Mouse (Mus musculus): ENCODE results near the gene Amt. TPM values are rescaled to one million over a fixed set of nuclear protein-coding genes. Genes with fewer than 3 reads are reported as not detected.
"Not testable (repeated sequence)": the region's sequence is repeated elsewhere in the genome, so short reads cannot be mapped to it uniquely, and the experiment has no call there.

Gene Amt
- polyA plus RNA-seq, 1 experiment from 2014 or later = 35.9 TPM

DNA sequence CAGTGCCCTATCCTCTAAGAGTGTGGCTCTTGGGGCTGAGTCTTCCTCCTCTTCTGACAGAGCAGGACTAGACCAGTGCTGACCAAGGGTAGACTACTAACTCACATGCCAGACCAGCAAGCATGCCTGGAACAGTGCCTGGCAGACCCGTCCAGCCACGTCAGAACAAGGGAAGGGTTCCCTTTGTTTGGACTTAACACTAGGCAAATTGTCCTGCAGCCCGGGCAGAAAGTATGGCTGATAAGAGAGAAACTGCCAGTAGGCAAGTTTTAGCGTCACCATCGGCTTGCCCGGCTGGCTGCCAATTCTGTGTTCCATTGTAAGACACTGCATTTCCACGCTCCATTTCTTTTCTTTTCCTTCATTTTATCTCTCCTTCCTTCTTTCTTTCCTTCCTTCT lies 29.0 kb upstream of the Amt start:
- H3K27me3 ChIP-seq = no peaks in the 10 kb centered on the region
- no peak overlapping the region for H3K4me3 ChIP-seq (replicated peaks)
- H3K9ac ChIP-seq = no peak overlapping the region
- WGBS = 79% methylated on average over 7 of the region's 7 CpGs
- H3K4me2 ChIP-seq = no peak overlapping the region
- H3K36me3 ChIP-seq = no peaks in the 10 kb centered on the region
- H3K9me3 ChIP-seq (replicated peaks) = no peaks in the 10 kb centered on the region
- peaks cover 27% of the 10 kb centered on the region for H3K4me1 ChIP-seq
- H3K27ac ChIP-seq = no peak overlapping the region
- no peak for ATAC-seq (replicated peaks; ENCODE audit: low FRiP score)

DNA sequence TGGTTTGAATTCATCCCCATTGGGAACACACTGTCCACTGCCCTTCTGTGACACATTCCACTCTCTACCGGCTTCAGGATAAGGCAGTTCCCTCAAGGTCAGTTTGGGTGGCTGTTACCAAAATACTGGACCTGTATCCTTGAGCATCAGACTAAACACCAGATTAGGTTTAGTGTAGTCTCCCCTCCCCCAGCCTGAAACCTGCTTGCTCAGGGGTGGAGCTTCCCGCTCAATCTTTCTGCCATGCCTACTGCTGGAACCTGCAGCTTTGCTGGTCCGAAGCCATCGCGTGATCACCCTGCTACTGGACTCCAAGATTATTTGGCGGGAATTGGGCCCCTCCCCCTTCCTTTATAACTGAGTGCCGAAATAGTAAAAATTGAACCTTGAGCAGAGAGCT lies 28.0 kb upstream of the Amt start:
- not testable (repeated sequence) for ATAC-seq (replicated peaks; ENCODE audit: low FRiP score); H3K4me3 ChIP-seq (replicated peaks); H3K27me3 ChIP-seq; H3K9me3 ChIP-seq (replicated peaks); H3K4me2 ChIP-seq; H3K27ac ChIP-seq; H3K36me3 ChIP-seq; H3K9ac ChIP-seq
- H3K4me1 ChIP-seq = peaks cover 29% of the 10 kb centered on the region
- WGBS = 74% methylated on average over 7 of the region's 7 CpGs

DNA sequence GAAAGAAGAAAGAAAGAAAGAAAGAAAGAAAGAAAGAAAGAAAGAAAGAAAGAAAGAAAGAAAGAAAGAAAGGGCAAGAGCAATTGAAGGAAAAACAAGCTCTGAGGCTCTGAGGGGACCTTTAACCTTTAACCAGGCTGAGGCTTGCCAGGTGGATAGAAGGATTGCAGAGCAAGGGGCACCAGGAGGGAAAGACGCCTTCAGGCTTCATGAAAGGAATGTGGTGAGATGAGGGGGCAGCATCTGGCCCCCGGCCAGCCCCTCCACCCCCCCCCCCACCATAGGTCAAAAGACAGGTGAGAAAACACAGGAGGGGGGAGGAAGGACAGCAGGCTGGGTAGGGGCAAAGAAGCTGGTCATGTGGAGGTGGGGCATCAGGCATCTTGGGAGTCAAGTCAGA lies 24.7 kb upstream of the Amt start:
- 16% methylated on average over 2 of the region's 2 CpGs for WGBS
- H3K27ac ChIP-seq = peak overlapping the region; percentile 45

DNA sequence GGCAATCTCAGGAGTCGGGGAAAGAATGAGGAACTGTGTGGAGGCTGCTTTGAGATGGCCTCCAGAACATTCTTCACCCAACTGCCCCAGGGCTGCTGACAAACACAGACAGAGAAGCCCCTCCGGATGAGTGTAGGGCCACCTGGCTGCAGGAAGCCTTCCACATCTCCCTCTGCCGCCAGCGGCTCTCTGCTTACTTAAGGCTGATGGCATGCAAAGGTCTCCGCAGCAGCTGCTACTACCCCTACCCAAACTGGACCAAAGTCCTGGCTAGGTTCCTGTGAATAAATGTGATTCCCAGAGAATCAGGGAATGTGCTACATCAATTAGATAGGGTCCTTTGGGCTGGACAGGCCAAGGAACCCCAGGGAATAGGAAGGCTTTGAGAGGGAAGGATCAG lies 24.0 kb upstream of the Amt start:
- Histone ChIP-seq H3K4me2 (no peak overlapping the region), H3K4me1 (peaks cover 21% of the 10 kb centered on the region), H3K27ac (peak overlapping the region; percentile 45), H3K9me3 (replicated peaks) (no peaks in the 10 kb centered on the region), H3K36me3 (no peaks in the 10 kb centered on the region), H3K4me3 (replicated peaks) (no peak overlapping the region), H3K27me3 (no peaks in the 10 kb centered on the region), H3K9ac (no peak overlapping the region)
- 68% methylated on average over 5 of the region's 5 CpGs for WGBS
- ATAC-seq (replicated peaks; ENCODE audit: low FRiP score) = 0 out of 2 replicates have a peak, but pooled peaks have one; percentile 6

More for the DNA sequence above, 24.7 kb upstream of the Amt start:
- H3K9me3 ChIP-seq (replicated peaks) = no peaks in the 10 kb centered on the region
- H3K4me2 ChIP-seq = no peak overlapping the region
- no peaks in the 10 kb centered on the region for H3K36me3 ChIP-seq
- no peaks in the 10 kb centered on the region for H3K27me3 ChIP-seq
- H3K4me3 ChIP-seq (replicated peaks) = no peak overlapping the region
- H3K9ac ChIP-seq = no peak overlapping the region
- no peak for ATAC-seq (replicated peaks; ENCODE audit: low FRiP score)
- peaks cover 21% of the 10 kb centered on the region for H3K4me1 ChIP-seq

DNA sequence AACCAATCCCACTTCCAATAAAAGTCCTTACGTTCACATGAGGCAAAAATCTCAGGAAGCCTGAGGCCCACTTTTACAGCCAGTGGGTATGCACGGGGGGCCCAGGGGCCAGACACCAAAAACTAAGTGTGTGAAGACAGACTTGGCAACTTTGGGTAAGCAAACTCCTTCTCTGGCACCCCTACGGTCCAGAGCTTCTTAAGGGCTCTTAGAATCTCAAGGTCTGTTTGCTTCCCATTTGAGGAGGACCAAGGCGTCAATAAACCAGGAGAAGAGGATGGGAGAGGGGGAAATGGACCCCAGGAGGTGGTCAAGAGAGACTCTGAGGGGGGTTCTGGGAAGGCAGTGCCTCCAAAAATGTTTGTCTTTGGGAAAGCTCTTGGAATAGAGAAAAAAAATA lies 23.2 kb upstream of the Amt start:
- 77% methylated on average over 4 of the region's 4 CpGs for WGBS
- no peak for ATAC-seq (replicated peaks; ENCODE audit: low FRiP score)

DNA sequence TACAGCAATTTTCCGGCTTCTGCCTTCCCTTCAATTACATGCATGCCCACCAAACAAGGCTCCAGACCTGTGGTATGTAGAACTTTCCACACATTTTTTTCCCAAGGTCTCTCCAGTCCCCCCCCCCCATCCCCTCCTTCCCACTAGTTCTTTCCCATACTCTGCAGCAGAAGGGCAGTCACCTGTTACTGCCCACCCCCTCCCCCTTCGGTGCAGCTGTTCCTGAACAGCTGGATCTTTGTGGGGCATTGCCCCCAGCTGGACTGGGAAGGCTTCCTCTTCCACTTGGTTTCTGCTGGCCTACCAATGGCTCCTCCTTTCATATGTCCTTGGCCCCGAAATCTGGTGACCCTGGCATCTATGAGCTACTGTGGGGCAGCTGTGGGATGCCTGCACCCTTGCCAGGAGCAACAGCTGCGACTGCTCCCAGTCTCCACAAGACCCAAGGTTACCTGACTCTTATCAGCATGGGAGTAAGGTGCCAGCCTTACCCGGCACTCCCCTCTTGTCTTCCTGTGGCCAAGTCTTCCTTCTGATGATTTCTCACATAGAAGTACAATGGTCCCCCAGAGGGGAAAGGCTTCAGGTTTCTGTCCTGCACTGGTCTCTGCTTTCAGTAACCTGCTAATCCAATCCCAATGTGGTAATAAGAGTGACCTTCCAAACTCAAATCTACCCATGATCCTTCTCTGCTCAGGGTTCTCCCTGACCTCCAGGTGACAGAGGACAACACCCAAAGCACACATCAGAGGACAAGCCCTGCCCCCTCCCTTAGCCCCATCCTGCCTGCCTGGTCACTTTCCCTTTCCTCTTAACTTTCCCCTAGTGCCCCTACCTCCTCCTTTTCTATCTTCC lies 21.9 kb upstream of the Amt start:
- peaks cover 21% of the 10 kb centered on the region for H3K4me1 ChIP-seq
- H3K27ac ChIP-seq = peak overlapping the region; percentile 13; the same call in 1 of the 2 replicates
- no peaks in the 10 kb centered on the region for H3K27me3 ChIP-seq
- WGBS = 70% methylated on average over 5 of the region's 5 CpGs
- no peak for ATAC-seq (replicated peaks; ENCODE audit: low FRiP score)
- no peak overlapping the region for H3K9ac ChIP-seq
- no peak overlapping the region for H3K4me2 ChIP-seq
- H3K9me3 ChIP-seq (replicated peaks) = no peaks in the 10 kb centered on the region
- H3K36me3 ChIP-seq = no peaks in the 10 kb centered on the region
- H3K4me3 ChIP-seq (replicated peaks) = no peak overlapping the region

More for the DNA sequence above, 23.2 kb upstream of the Amt start:
- no peaks in the 10 kb centered on the region for H3K36me3 ChIP-seq
- no peak overlapping the region for H3K4me3 ChIP-seq (replicated peaks)
- H3K9me3 ChIP-seq (replicated peaks) = no peaks in the 10 kb centered on the region
- no peaks in the 10 kb centered on the region for H3K27me3 ChIP-seq
- no peak overlapping the region for H3K27ac ChIP-seq
- H3K9ac ChIP-seq = no peak overlapping the region
- peaks cover 21% of the 10 kb centered on the region for H3K4me1 ChIP-seq
- H3K4me2 ChIP-seq = no peak overlapping the region

DNA sequence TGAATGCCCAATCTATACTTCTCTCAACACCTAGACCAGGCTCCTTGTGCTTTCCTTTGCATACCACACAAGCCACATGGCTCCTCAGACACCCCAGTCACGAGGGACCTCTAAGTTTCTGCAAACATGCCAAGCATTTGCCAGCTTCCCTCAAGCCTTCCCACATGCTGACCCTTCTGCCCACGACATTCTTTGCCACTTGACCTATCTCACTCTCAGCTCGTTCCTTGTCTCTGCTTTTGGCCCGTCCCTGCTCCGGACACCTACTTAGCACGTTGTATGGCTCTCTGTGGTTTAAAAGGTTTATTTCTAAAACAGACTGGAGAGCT lies 21.4 kb upstream of the Amt start:
- Histone ChIP-seq H3K27me3 (no peaks in the 10 kb centered on the region), H3K9me3 (replicated peaks) (no peaks in the 10 kb centered on the region), H3K4me2 (no peak overlapping the region), H3K27ac (no peak overlapping the region), H3K9ac (no peak overlapping the region), H3K4me3 (replicated peaks) (no peak overlapping the region), H3K36me3 (no peaks in the 10 kb centered on the region), H3K4me1 (peaks cover 24% of the 10 kb centered on the region)
- no peak for ATAC-seq (replicated peaks; ENCODE audit: low FRiP score)
- 53% methylated on average over 6 of the region's 6 CpGs for WGBS

DNA sequence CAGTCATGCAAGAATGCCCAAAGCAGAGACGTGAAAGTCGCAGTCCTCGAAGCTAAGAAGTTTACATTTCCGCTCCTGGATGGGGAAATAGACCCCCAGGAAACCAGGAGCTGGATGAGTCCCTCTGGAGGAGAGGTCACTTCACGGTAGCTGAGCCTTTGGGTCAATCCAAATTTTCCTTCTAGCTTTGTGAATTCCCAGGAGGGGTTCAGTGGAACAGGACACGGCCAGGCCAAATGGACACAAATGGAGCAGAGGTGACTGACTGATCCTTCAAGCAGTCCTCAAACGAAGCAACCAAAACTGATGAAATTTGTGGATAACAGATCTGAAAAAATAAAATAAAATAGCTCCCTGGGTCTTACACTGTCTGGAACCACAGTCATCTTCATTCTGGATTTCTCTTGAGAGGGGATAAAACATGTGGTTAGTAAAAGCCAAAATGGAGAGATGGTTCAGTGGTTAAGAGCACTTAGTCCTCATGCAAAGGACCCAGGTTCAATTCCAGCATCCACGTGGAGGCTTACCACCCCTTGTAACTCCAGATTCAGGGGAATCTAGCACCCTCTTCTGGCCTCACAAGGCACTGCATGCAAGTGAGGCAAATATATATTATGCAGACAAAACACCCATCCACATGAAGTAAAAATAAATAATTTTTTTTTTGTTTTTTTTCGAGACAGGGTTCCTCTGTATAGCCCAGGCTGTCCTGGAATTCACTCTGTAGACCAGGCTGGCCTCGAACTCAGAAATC lies 17.8 kb upstream of the Amt start:
- H3K27me3 ChIP-seq = no peaks in the 10 kb centered on the region
- H3K9ac ChIP-seq = no peak overlapping the region
- no peak overlapping the region for H3K4me3 ChIP-seq (replicated peaks)
- no peak overlapping the region for H3K27ac ChIP-seq
- 60% methylated on average over 10 of the region's 10 CpGs for WGBS
- H3K9me3 ChIP-seq (replicated peaks) = no peaks in the 10 kb centered on the region
- H3K4me1 ChIP-seq = peaks cover 15% of the 10 kb centered on the region
- H3K4me2 ChIP-seq = no peak overlapping the region
- no peak for ATAC-seq (replicated peaks; ENCODE audit: low FRiP score)
- H3K36me3 ChIP-seq = no peaks in the 10 kb centered on the region

DNA sequence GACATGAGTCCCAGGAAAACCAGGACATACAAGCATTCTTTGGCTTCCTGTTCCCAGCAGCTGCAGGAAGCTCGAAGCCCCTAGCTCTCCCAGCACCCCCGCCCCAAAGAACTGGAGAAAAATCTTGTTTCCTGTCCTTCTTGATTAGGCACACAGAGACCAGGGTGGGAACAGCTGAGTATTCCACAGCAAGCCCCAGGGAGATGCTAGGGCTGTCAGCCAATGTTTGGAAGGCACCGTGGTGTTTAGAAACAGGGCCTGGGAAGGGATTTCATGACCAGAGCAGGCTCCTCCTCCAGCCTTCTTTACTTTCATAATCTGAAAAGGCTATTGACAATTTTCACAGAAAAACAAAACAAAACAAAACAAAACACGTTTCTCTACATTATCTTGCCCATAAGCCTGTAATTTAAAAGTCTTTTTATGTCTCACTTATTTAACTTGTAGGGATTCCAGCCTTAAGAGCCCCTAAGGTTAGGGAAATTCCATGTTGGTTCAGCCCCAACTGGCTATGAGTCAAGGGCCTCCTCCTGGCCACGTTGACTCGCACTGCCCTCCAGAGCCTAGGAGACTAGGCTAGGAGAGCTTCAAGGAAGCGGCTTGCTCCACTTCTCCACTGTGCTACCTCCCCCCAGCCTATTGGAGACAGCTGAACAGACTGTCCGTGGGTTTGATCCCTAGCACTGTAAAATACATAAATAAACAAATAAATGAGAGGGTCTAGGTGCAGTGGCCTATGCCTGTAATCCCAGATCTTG lies 16.4 kb upstream of the Amt start:
- Histone ChIP-seq H3K27me3 (no peaks in the 10 kb centered on the region), H3K4me3 (replicated peaks) (no peak overlapping the region), H3K4me1 (peaks cover 10% of the 10 kb centered on the region; the same call in 1 of the 2 replicates), H3K9me3 (replicated peaks) (no peaks in the 10 kb centered on the region), H3K4me2 (0 out of 2 replicates have a peak overlapping the region, but pooled peaks have one; percentile 9), H3K27ac (peak overlapping the region; percentile 77), H3K36me3 (no peaks in the 10 kb centered on the region), H3K9ac (no peak overlapping the region)
- 35% methylated on average over 8 of the region's 8 CpGs for WGBS
- ATAC-seq (replicated peaks; ENCODE audit: low FRiP score) = peak; percentile 71; the same call in 1 of the 2 replicates

DNA sequence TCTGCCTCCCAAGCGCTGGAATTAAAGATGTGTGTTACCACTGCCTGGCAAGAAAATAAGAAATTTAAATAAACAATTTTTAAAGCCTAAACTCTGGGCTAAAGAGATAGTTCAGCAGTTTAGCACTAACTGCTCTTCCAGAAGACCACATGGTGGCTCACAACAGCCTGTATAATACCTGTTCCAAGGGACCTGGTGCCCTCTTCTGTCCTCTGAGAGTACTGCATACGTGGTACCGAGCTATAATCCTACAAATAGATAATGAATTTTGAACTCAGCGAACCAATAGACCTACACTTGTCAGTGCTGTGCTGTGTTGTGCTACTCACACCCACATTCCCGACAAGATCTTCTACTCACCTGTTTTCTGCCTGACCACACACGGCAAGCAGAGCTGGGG lies 12.2 kb upstream of the Amt start:
- H3K27ac ChIP-seq = no peak overlapping the region
- H3K4me3 ChIP-seq (replicated peaks) = no peak overlapping the region
- peak; percentile 64 for ATAC-seq (replicated peaks; ENCODE audit: low FRiP score)
- H3K9ac ChIP-seq = no peak overlapping the region
- no peaks in the 10 kb centered on the region for H3K36me3 ChIP-seq
- no peak overlapping the region for H3K4me2 ChIP-seq
- peaks cover 8% of the 10 kb centered on the region; the same call in 1 of the 2 replicates for H3K4me1 ChIP-seq
- H3K27me3 ChIP-seq = no peaks in the 10 kb centered on the region
- no peaks in the 10 kb centered on the region for H3K9me3 ChIP-seq (replicated peaks)
- WGBS = 13% methylated on average over 6 of the region's 6 CpGs

DNA sequence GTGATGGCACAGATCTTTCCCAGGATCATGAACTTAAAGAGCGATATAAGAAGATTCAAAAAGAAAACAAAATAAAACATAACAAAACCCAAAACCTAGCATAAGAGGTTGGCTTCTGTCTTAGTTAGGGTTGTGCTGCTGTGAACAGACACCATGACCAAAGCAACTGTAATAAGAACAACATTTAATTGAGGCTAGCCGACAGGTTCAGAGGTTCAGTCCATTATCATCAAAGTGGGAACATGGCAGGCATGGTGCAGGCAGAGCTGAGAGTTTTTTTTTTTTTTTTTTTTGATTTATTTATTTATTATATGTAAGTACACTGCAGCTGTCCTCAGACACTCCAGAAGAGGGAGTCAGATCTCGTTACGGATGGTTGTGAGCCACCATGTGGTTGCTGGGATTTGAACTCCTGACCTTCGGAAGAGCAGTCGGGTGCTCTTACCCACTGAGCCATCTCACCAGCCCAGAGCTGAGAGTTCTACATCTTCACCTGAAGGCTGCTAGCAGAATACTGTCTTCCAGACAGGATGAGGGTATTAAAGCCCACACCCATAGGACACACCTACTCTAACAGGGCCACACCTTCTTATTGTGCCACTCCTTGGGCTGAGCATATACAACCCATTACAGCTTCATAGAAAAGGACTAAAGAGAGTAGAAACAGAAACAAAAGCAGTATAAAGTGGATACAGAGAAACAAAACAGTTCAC lies 9.0 kb upstream of the Amt start:
- H3K9ac ChIP-seq; H3K4me1 ChIP-seq; H3K4me3 ChIP-seq (replicated peaks); H3K27ac ChIP-seq; ATAC-seq (replicated peaks; ENCODE audit: low FRiP score); H3K36me3 ChIP-seq; H3K4me2 ChIP-seq; H3K27me3 ChIP-seq; H3K9me3 ChIP-seq (replicated peaks): not testable (repeated sequence)
- 90% methylated on average over 4 of the region's 6 CpGs for WGBS

Measured in kidney, embryonic 15.5 days (tissue).